Mouse (Mus musculus) telencephalon, adult 2 months (tissue): ENCODE results near the gene Gnptg.

ENCODE experiments used
- DNase-seq: peaks from one replicate; pipeline ENCODE4 v3.0.0-alpha.2; 2011; ENCODE audit warnings: low read depth, low spot score

Gnptg gene

DNA sequence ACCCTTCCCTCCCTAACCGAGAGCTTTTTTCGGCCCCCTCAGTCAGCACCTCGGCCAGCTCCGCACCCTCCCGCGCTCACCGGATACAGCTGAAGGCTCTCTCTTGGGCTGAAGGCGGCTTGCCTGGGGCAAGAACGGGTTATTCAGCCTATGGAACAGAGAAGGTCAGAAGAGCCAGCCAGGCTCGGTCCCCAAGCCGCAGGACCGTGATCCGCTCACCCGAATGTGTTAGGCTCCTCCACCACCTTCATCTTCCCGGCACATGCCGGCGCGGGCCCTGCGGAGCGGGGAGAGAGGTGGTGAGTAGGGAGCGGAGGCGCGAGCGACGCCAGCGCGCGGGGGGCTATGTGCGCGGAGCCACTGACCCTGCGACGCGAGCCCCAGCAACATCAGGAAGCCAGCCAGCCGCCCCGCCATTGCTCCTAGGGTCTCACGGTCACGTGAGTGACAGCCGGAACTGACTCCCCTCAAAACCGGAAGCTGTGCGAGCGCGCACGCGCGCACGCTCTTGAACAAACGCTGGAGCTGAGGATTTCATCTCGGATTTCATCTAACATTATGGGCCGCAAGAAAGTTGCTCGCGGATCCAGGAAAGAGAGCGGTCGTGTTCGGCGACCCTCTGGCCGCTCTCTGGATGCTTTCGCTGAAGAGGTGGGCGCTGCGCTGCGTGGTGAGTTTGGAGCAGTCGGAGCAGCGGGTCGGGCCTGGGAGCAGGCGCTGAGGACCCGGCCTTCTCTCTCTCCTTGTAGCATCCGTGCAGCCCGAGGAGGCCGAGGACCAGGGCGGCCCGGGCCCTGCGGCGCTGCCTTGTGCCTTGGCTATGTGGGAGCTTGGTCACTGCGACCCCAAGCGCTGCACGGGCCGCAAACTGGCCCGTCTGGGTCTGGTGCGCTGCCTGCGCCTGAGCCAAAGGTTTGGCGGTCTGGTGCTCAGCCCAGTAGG lies at the start of gene Gnptg, which contains the start of gene Tsr3:
Gene Gnptg (minus strand): TSS at position 430 of the 942 bp plus-strand sequence.
Gene Tsr3 (plus strand): TSS at position 476 of the 942 bp plus-strand sequence.
- DNase-seq, result peak; percentile 87

DNA sequence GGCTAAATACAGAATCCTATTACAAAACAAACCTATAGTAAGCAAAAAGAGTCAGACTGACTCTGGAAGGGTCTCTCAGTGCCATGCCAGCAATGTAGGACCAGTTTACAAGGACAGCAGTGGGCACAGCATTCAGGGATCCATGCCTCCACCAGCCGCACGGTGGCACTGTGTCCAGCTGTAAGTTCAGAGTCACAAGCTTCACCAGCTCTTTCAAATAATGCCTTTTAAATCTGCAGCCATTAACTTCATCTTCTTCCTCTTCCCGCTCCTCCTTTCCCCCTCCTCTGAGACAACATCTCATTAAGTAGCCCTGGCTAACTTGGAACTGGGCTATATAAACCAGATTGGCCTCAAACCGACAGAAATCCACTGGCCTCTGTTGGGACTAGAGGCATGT lies 48.9 kb upstream of the Gnptg start:
- DNase-seq, result no peak

DNA sequence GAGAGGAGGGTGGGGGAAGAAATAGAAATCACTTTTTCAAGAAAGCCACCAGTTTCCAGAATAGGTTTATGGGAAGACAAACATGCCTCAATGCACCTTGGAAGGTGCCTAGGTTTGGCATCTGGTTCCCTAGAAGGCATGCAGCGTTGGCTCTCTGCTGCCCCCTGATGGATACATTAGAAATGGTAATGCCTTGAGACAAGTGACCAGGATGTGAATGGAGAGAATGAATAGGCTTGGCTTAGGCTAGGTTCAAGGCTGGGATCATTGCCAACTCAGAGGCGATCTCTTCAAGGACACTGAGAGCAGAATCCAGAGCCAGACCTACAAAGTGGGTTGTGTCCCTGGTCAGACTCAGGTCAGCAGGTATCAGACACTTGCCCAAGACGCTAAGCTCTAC lies 45.1 kb upstream of the Gnptg start:
- no peak for DNase-seq

DNA sequence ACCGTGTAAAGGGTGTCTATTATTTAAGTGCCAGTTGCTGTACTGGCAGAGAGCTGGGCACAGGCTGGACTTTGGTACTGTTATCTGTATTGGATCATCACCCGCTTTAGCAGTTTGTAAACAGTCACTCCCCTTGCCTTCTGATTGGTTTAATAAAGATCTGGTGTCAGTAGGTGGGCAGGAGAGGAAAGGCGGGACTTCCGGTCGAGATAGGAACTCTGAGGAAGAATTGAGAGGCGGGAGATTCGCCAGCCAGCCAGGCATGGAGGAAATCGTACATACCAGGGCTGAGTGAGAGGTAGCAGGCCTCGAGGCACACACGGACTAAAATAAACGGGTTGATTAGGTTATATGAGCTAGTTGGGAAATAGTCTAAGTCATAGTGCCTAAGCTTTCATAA lies 42.2 kb upstream of the Gnptg start:
- DNase-seq, result no peak

DNA sequence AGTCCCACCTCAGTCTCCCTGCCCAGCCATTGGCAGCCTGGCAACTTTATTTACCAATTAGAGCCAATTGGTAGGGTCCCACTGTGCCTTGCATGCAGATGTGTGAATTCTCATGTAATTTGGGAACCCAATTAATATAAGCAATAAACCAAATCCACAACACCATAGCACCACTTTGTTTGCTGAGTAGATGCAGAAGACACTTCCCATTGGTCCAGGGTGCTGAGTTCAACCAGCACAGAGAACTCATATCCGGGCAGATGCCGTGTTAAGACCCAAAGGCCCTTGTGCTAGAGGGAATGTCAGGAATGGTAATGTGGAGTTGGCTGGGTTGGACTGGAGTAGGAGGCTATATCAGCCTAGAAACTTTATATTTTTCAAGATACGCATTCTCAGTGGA lies 35.9 kb upstream of the Gnptg start:
- DNase-seq, result no peak

DNA sequence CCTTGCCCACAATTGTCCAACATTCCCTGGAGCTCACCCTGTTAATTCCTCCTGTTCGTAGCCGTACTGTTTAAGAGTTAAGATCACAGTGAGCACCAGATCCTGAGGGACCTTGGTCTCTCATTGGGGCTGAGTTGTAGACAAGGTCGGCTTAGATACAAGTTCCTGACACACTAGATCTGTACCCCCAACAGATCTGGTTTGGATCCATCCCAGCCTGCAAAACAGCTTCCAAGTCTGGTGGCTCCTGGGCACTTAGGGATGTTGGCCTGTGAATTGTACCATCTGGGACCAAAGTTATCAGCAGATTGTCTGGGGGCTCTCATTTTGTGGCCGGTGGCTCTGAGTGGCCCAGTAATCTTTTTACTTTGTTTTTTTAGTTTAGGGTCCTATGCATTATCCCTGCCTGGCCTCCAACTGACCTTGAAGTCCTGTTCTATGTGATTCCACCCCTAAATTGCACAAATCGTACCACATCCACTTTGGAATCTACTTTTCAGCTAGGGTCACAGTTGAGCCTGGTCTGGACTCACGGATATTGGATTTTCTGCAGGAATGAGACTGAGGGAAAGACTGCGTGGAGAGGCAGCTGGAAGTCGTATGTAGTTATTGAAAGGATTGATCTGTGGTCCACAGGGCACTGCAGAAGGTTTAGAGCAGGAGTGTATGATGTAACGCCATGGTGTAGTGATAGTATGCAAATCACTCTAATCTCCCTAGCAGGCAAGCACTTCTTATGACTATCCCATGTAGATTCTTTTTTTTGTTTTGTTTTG lies 34.8 kb upstream of the Gnptg start, which contains the start of gene Ube2i:
Gene Ube2i (minus strand): TSS at position 52 of the 776 bp plus-strand sequence.
- DNase-seq, result no peak

DNA sequence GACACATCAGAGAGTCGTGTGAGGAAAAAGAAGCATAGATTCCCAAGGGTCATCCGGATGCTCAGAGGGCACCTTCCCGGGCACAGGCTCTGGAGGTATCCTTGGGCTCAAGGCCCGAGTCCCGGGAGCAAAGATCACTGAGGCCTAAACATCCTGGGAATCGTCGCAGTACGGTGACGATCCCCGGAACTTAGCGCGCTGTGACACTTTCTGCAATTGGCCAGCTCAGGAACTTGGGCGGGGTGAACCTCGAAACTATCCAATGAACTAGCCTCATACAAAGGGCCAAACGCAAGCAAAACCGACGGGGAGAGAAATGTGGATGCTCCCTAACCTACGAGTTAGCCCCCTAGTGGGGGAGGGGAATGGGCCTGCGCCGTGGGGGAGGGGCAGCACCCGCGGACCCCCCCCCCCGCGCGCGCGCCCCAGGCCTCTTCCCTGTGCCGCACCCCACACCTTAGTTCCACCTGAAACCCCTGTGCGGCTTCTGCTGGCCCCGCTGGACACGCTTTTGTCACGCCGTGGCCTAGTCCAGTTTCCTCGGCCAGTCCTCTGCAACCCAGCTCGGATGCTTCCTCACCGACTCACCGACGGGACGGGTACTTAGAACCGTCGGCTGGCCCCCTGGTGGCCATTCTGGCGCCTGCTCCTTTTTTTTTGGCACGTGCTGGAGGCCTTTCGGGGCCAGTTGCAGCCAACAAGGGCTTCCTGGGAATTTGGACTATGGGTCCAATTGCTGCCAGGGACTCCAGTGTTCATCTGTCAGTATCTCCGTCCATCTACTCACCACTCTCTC lies 34.0 kb upstream of the Gnptg start:
- peak; percentile 99 for DNase-seq

DNA sequence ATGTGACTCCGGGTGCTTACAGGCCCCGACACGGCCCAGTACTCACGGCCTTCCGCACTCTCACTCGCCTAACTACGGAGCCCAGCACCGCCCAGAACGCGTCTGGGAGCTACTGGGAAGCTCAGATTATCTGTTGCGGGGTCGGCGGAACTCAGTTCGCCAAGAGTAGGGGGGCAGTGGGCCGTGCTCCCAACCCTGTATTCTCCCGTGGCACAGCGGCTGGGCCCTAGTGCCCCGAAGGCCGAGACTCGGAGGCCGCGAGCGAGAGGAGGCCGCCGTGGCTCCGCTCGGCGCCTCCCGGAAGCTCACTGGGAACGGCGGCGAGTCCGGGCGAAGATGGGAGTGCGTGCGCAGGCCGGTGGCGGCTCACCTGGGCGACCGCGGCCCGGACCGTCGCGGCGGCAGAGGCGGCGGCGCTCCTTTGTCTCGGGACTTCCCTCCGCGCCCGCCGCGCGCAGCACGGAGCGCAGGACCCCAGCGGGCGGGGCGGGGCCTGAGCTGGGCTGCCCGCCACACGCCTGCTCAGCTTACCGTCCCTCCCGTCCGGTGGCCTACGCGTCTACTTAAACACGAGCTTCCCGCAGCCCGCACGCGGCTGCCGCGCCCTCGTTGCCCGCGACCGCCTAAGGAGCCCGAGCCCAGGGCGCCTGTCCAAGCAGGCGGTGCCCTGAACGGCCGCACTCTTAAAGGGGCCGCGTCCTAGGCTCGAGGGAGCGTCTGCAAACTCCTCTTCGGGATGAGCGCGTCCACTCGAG lies 33.2 kb upstream of the Gnptg start:
- DNase-seq, result no peak

DNA sequence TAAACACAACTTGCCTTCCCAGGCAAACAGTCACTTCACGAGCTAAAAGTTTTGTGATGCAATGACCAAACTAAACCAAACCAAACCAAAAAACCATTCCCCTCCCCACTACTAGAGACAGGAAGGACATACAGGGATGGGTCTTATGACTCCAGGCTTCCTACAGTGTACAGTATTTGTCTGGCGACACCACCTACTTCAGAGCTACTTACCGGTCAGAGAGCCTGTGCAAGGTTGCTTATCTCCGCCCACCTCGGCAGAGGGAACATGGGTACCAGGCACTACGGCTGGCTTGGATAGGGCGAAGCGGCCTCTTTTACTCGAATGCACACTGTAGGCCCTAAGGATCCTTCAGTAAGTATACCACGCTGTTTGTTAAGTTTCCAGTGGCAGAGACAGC lies 32.4 kb upstream of the Gnptg start:
- DNase-seq, result no peak

DNA sequence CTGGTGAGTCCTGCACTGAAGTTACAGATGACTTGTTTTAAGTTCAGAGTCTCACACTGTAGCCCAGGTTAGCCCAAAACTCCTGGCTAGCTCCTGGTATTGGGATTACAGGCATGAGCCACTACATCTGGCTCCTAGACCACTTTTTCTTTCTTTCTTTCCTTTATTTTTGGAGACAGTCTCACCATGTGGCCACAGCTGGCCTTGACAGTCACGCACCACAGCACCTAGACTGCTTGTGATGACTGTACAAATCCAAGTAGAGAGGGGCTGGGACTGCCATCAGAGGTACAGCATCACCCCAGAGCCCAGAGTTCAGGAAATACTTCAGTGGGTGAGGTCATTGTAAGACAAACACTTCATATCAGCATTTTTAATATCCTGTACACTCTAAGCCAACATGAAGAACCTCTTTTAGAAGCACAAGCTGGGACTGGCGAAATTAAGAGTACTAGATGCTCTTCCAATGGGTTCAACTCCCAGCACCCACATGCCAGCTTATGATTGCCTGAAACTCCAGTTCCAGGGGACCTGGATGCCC lies 30.9 kb upstream of the Gnptg start:
- no peak for DNase-seq

DNA sequence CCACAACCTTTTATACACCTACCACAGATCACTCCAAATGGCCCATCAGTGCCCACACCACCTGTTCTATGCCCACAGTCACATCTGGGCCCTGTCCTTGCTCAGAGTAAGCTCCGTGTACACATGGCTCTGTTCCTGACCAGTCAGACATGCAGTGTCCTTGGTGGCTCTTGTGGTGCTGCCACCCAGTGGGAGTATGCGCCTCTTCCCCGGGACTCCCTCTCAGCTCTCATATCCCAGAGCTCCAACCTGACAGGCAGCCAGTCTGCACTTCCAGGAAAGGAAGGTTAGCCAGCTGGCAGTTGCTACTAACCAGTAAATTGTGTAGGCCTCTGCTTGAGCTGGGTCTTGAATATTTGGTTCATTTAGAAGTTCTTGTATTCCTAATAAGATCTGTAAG lies 24.5 kb upstream of the Gnptg start:
- DNase-seq, result no peak

DNA sequence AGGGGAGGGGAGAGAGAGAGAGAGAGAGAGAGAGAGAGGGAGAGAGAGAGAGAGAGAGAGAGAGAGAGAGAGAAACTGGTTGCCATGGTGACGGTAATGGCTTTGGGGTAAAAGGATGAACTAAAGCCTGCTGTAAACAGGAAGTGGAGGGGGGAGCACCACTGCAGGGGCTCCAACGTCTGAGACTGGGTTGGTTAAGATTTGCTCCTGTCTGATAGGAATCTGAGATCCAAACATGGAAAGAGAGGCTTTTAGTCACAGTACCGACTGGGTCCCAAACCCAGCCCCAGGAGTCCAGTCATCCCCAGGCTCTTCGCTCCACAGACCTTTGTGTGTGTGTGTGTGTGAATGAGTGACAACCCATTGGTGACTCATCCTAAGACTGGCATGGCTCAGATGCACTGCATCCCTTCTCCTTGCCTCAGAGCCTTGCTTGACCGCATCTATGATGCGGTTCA lies 17.9 kb upstream of the Gnptg start:
- no peak for DNase-seq

DNA sequence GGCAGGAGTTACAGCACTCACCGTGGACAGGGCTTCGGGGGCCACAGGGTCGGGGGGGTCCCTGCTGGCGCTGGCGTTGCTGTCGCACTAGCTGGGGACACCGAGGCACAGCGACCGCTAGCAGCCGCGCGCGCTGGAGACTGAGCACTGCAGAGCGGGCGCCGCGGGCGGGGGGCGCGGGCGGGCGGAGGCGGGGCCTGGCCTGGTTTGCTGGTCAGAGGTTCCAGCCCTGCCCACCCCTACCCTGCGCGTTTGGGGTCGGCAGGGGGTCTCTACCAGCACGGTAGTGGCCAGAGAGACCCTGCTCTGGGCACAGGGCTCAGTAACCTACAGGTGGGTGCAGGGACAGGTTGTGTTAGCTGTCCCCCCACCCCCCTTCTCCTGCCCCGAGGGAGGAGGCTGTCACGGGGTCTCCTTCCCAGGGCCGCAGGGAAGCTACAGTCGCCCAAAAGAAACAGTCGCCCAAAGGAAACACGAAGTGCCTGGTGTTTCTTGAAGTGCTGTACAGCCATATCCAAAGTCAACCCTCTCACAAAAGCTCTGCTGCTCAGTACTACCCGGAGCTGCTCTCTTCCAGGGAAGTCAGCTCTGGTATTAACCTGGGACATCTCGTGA lies 16.3 kb upstream of the Gnptg start, which contains the start of gene Baiap3:
Gene Baiap3 (minus strand): TSS at position 225 of the 615 bp plus-strand sequence.
- no peak for DNase-seq

DNA sequence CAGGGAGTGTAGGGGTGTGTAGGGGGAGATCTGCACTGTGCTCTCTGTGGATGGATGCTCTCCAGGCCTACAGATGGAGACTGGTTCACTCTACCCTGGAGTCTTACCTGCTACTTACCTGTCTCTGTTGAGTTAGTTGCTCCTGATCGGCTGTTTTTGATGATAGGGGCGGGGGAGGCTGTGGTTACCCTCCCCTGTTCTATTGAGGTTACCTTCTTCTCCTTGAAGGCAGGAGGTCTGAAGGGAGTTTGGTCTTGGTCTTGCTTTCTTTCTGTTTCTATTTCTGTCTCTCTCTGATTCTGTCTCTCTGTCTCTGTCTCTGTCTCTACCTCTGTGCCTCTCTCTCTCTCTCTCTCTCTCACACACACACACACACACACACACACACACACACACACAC lies 15.2 kb upstream of the Gnptg start:
- DNase-seq, result no peak

DNA sequence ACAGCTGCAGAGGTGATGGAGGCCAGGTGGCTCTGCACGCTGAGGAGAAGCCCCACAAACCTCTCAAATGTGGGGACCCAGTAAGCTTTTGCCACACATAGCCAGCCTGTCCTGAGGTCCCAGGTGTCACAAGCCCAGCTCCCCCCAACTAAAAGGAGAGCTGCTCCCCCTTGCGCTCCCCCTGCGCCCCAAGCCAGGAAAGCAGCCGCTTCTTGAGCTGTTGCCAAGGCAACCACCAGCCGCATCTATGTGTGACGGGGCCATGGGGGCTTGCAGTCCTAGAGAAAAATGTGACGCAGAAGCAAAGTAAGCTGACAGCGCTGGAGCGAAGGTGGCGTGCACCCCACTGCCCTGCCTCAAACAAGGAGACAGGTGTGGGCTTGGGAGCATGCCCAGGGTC lies 13.8 kb upstream of the Gnptg start:
- DNase-seq, result peak; percentile 29

DNA sequence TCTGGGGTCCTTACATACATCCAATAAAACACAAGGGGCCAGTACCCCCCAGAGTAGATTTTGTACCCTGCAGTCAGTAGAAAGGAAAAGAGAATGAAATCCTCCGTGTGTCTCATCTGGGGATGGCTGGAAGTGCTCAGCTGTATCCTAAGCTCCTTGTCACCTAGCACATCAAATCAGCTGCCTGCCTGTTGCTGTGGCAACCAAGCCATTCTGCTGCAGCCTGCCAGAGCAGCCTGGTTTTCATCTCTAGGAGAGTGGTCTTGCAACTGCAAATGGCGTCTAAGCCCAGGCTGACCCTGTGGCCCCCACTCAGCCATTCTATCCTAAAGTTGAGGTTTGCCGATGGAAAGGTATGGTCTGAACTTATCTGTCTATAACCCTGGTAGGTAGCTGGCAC lies 12.7 kb upstream of the Gnptg start:
- DNase-seq, result peak; percentile 32

DNA sequence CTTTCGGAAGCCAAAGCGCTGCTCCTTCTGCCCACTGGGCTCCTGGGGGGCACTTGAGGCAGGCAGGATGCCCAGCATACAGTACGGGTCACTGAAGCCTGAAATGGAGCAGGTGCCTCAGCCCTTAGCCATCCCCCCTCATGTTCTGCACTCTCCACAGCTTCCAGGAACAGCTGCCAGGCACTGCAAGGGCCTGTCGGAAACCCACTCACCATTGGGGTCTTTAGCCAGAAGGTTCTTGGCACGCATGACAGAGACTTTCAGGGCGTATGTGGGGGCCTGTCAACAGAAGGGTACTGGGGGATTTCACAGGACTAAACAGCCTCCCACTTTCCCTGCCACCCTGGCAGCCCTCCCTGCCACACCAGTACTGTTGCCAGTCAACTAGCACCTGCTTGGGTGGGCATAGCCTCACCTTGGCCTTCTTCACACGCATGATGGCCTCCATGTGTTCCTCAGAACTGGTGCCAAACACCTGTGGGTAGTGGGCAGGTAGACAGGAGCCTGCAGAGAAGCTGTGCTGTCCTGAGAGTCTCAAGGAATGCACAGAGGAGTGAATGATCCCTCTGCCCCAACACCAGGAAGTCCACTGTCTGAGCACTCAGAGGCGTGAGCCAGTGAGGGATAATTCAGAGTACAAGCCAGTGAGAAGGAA lies 10.4 kb upstream of the Gnptg start:
- no peak for DNase-seq

DNA sequence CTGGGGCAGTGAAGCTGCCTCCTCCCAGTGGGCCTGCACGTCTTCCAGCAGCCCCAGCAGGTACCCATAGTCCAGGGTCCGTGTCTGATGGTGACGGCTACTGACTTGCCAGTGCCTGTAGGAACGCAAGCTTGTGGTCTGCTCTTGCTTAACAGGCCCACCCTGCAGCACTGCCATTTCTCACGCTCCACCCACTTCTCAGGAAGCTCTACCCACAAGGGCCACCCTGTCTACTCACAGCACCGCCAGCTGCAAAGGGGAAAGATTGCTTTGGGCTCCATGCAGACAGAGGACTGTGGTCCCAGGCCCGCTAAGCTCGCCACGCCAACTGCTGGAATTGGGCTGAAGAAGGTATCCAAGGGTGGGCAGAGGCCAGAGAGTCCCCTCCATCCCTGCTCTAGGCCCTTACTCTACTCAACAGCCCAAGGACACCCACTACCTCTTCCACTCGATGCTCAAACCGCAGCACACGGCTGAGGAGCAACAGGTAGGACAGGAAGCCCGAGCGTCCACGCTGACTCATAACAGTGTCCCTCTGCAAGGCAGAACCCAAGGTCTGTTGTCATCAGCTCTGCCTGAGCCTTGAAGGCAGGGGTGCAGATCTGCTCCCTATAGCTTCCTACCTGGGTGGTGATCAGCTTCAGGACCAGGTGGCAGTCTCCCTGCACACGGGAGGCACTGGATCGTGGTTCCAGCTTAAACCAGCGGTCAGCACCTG lies 8.3 kb upstream of the Gnptg start:
- DNase-seq, result no peak

DNA sequence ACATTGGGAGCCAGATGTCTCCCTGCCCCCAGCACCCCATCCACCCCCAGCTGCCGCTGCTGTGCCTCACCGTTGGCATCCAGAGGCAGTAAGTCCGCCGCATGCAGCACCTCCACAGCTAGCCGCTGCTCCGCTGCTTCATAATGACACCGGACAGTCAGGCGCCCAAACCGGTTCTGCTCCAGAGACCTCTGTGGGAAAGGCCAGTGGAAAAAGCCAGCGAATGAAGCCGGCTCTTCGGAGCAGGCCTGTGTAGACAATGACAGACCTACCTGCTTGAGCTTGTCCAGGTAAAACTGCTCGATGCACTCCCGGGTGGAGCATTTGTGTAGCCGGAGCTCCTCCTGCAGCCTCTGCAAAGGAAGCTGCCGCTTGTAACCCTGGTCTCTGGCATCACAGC lies 4.3 kb upstream of the Gnptg start:
- no peak for DNase-seq
